Mouse (Mus musculus): ENCODE measurements around the gene Vmn1r175. TPM values are rescaled to one million over a fixed set of nuclear protein-coding genes. Genes with fewer than 3 reads are reported as not detected.

Gene Vmn1r175
- polyA plus RNA-seq (2021; fragmentation: Nextera tagmentation) = not detected in 2 replicates
- long read RNA-seq, experiment 1 = 0 reads
- long read RNA-seq, experiment 2 = 0 reads

GRCm38 (mm10) chr7:23810543-23810942, at the start of gene Vmn1r175:
TSS of gene Vmn1r175 (minus strand) at chr7:23810643.

DNA sequence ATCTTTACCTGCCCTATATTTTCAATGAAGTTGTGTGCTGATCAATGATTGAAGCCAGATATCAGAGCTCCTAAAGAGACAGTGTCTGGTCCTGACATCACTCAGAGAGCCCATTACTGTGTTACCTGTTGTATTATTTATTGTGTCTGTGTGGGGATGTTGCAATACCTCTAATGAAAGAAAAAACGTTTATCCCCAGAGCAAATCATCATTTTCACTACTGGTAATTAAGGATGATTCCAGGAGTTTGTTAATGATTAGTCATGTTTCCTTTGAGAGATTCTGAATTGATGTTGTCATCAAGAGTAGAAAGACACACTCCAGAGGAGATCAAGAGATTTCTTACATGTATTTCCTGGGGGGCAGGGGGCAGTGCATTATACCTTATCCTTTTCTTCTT, 26.8 kb upstream of the Vmn1r175 start, which contains the start of gene Vmn1r176:
TSS of gene Vmn1r176 (minus strand) at position 101 of the 400 bp plus-strand sequence.

Other genes with a start within 250 kb of the Vmn1r175 start
- not detected in 2 replicates for gene Vmn1r169, start 235.1 kb downstream of the Vmn1r175 start, polyA plus RNA-seq (2021; fragmentation: Nextera tagmentation)
- gene Vmn1r170, start 204.5 kb downstream of the Vmn1r175 start, polyA plus RNA-seq (2021; fragmentation: Nextera tagmentation) = not detected in 2 replicates
- gene Vmn1r171, start 179.9 kb downstream of the Vmn1r175 start, polyA plus RNA-seq (2021; fragmentation: Nextera tagmentation) = not detected in 2 replicates
- not detected in 2 replicates for gene Vmn1r172, start 152.3 kb downstream of the Vmn1r175 start, polyA plus RNA-seq (2021; fragmentation: Nextera tagmentation)
- not detected in 2 replicates for gene Vmn1r173, start 109.9 kb downstream of the Vmn1r175 start, polyA plus RNA-seq (2021; fragmentation: Nextera tagmentation)
- not detected in 2 replicates for gene Vmn1r174, start 58.4 kb downstream of the Vmn1r175 start, polyA plus RNA-seq (2021; fragmentation: Nextera tagmentation)
- not detected in 2 replicates for gene Vmn1r176, start 26.7 kb upstream of the Vmn1r175 start, polyA plus RNA-seq (2021; fragmentation: Nextera tagmentation)
- not detected in 2 replicates for gene Vmn1r177, start 55.8 kb upstream of the Vmn1r175 start, polyA plus RNA-seq (2021; fragmentation: Nextera tagmentation)
- gene Vmn1r178, start 81.4 kb upstream of the Vmn1r175 start, polyA plus RNA-seq (2021; fragmentation: Nextera tagmentation) = not detected in 2 replicates
- not detected in 2 replicates for gene Vmn1r179, start 116.3 kb upstream of the Vmn1r175 start, polyA plus RNA-seq (2021; fragmentation: Nextera tagmentation)
- gene Vmn1r180, start 140.0 kb upstream of the Vmn1r175 start, polyA plus RNA-seq (2021; fragmentation: Nextera tagmentation) = not detected in 2 replicates
- not detected in 2 replicates for gene Vmn1r181, start 164.0 kb upstream of the Vmn1r175 start, polyA plus RNA-seq (2021; fragmentation: Nextera tagmentation)
- gene V1rd19, start 191.0 kb upstream of the Vmn1r175 start, polyA plus RNA-seq (2021; fragmentation: Nextera tagmentation) = not detected in 2 replicates
- gene Vmn1r183, start 242.6 kb upstream of the Vmn1r175 start, polyA plus RNA-seq (2021; fragmentation: Nextera tagmentation) = not detected in 2 replicates